In the genomic region with DNA sequence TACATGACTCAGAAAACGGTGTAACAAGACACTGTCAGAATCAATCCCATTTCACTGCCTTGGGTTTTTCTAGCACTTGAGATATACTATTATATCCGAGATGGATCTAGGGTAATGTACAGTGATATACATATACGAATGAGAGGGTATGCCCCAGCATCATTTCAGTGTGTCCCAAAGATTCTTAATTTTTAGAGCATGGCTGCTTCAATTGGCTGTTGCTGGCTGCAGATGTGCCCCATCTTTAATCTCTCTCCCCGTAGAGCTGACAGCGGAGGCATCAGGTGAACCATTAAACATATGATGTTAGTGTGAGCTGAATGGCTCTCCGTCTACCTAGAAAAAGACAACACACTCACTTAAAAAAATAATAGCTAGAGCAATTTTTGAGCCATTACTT, we compare ENCODE assay signal across 15 mouse cellular contexts. TPM values are rescaled to one million over a fixed set of nuclear protein-coding genes. Genes with fewer than 3 reads are reported as not detected.
DNase-seq lines count a peak whose midpoint lies in the region; ATAC-seq and TF ChIP-seq lines count a peak whose summit lies in the region.
"Had no signal": no experiment of that assay in that cellular context is flagged by ENCODE, and none has a peak within 500 bp of the region (broad histone marks: within the 10 kb centered on the region; RNA-seq: fewer than 3 reads in every experiment).

No protein-coding gene starts in this region.

- 75% methylated on average over 6 of the region's 6 CpGs for WGBS in hindbrain, embryonic 12.5 days
- 71% methylated on average over 6 of the region's 6 CpGs for WGBS in hindbrain, postnatal 0 days
- WGBS in forebrain, embryonic 13.5 days = 74% methylated on average over 6 of the region's 6 CpGs
- 75% methylated on average over 6 of the region's 6 CpGs for WGBS in forebrain, embryonic 16.5 days
- WGBS in neural tube, embryonic 13.5 days = 56% methylated on average over 6 of the region's 6 CpGs

- H3K36me3 ChIP-seq in hindbrain, embryonic 12.5 days = no peaks in the 10 kb centered on the region
- H3K36me3 ChIP-seq in hindbrain, postnatal 0 days (ENCODE audit: insufficient read depth, low read length) = no peaks in the 10 kb centered on the region
- no peaks in the 10 kb centered on the region for H3K36me3 ChIP-seq in forebrain, embryonic 13.5 days (ENCODE audit: poor library complexity, severe bottlenecking)
- no peaks in the 10 kb centered on the region for H3K36me3 ChIP-seq in forebrain, embryonic 16.5 days (ENCODE audit: control insufficient read depth, insufficient read depth)
- H3K36me3 ChIP-seq in neural tube, embryonic 13.5 days = no peaks in the 10 kb centered on the region
- H3K36me3 ChIP-seq: heart, embryonic 15.5 days; limb, embryonic 10.5 days had no signal

- TF ChIP-seq CTCF in hindbrain, postnatal 0 days (IDR thresholded peaks at IDR 0.05; ENCODE audit: low read depth) = no peak

- H3K27me3 ChIP-seq in hindbrain, embryonic 12.5 days = no peaks in the 10 kb centered on the region
- H3K27me3 ChIP-seq in hindbrain, postnatal 0 days (ENCODE audit: insufficient read depth, low read length) = no peaks in the 10 kb centered on the region
- no peaks in the 10 kb centered on the region for H3K27me3 ChIP-seq in forebrain, embryonic 13.5 days
- H3K27me3 ChIP-seq in forebrain, embryonic 16.5 days (replicated peaks; ENCODE audit: control insufficient read depth, insufficient read depth, low read length) = no peaks in the 10 kb centered on the region
- H3K27me3 ChIP-seq in neural tube, embryonic 13.5 days = no peaks in the 10 kb centered on the region
- H3K27me3 ChIP-seq: heart, embryonic 15.5 days had no signal

- no peaks in the 10 kb centered on the region for H3K4me1 ChIP-seq in hindbrain, embryonic 12.5 days
- H3K4me1 ChIP-seq in hindbrain, postnatal 0 days (ENCODE audit: insufficient read depth, low read length) = no peaks in the 10 kb centered on the region
- no peaks in the 10 kb centered on the region for H3K4me1 ChIP-seq in forebrain, embryonic 13.5 days
- H3K4me1 ChIP-seq in forebrain, embryonic 16.5 days (replicated peaks; ENCODE audit: control insufficient read depth, insufficient read depth, low read length) = no peaks in the 10 kb centered on the region
- no peaks in the 10 kb centered on the region; the same call in 1 of the 2 replicates for H3K4me1 ChIP-seq in neural tube, embryonic 13.5 days (replicated peaks)
- H3K4me1 ChIP-seq: heart, embryonic 15.5 days; limb, embryonic 10.5 days had no signal

- ATAC-seq in hindbrain, embryonic 12.5 days (ENCODE audit: low FRiP score) = peak; percentile 63
- ATAC-seq in hindbrain, postnatal 0 days = no peak
- ATAC-seq in forebrain, embryonic 13.5 days = 0 out of 2 replicates have a peak, but pooled peaks have one; percentile 21
- peak; percentile 31; the same call in 1 of the 2 replicates for ATAC-seq in forebrain, embryonic 16.5 days
- ATAC-seq in neural tube, embryonic 13.5 days (ENCODE audit: low read depth) = peak; percentile 43; the same call in 1 of the 2 replicates
- ATAC-seq: inflammation-experienced regulatory T-cells, adult 6 months had no signal

- intact Hi-C loops in left cerebral cortex, postnatal 36 days (cut with DNase I) = no loop called here

- H3K9ac ChIP-seq in hindbrain, embryonic 12.5 days = no peak overlapping the region
- no peak overlapping the region for H3K9ac ChIP-seq in hindbrain, postnatal 0 days (replicated peaks; ENCODE audit: low read length)
- H3K9ac ChIP-seq in forebrain, embryonic 13.5 days = no peak overlapping the region
- H3K9ac ChIP-seq in forebrain, embryonic 16.5 days (replicated peaks; ENCODE audit: low read depth, low read length) = no peak overlapping the region
- no peak overlapping the region for H3K9ac ChIP-seq in neural tube, embryonic 13.5 days
- H3K9ac ChIP-seq: heart, embryonic 15.5 days had no signal

- no peak overlapping the region for H3K27ac ChIP-seq in hindbrain, embryonic 12.5 days
- H3K27ac ChIP-seq in hindbrain, postnatal 0 days = no peak overlapping the region
- H3K27ac ChIP-seq in forebrain, embryonic 13.5 days = no peak overlapping the region
- no peak overlapping the region for H3K27ac ChIP-seq in forebrain, embryonic 16.5 days (ENCODE audit: low read length)
- no peak overlapping the region for H3K27ac ChIP-seq in neural tube, embryonic 13.5 days (replicated peaks)
- H3K27ac ChIP-seq: heart, embryonic 15.5 days; kidney, postnatal 0 days; limb, embryonic 10.5 days had no signal

- no peak overlapping the region for H3K4me2 ChIP-seq in hindbrain, embryonic 12.5 days (replicated peaks)
- H3K4me2 ChIP-seq in hindbrain, postnatal 0 days (ENCODE audit: low read depth, low read length) = no peak overlapping the region
- H3K4me2 ChIP-seq in forebrain, embryonic 13.5 days = no peak overlapping the region
- H3K4me2 ChIP-seq in forebrain, embryonic 16.5 days (ENCODE audit: low read length) = no peak overlapping the region
- H3K4me2 ChIP-seq in neural tube, embryonic 13.5 days = peak overlapping the region; percentile 16; the same call in 1 of the 2 replicates
- H3K4me2 ChIP-seq: heart, embryonic 15.5 days had no signal

- no peak overlapping the region for H3K4me3 ChIP-seq in hindbrain, embryonic 12.5 days
- no peak overlapping the region for H3K4me3 ChIP-seq in hindbrain, postnatal 0 days (ENCODE audit: low read length)
- H3K4me3 ChIP-seq in forebrain, embryonic 13.5 days = no peak overlapping the region
- H3K4me3 ChIP-seq in forebrain, embryonic 16.5 days (replicated peaks; ENCODE audit: low read length) = no peak overlapping the region
- no peak overlapping the region for H3K4me3 ChIP-seq in neural tube, embryonic 13.5 days
- H3K4me3 ChIP-seq: heart, embryonic 15.5 days; limb, embryonic 10.5 days had no signal

- DNase-seq in hindbrain, postnatal 0 days (ENCODE audit: low spot score) = no peak
- no peak for DNase-seq in urinary bladder, postnatal 4 days (ENCODE audit: low spot score in 2 of 2)
- DNase-seq in left cerebral cortex, postnatal 36 days (ENCODE audit: low spot score in 2 of 2) = no peak
- DNase-seq: lung, postnatal 4 days; thymus, adult 2 months had no signal

- no peaks in the 10 kb centered on the region for H3K9me3 ChIP-seq in hindbrain, embryonic 12.5 days (replicated peaks)
- no peaks in the 10 kb centered on the region for H3K9me3 ChIP-seq in hindbrain, postnatal 0 days (ENCODE audit: low read length)
- H3K9me3 ChIP-seq in forebrain, embryonic 13.5 days (replicated peaks) = no peaks in the 10 kb centered on the region
- H3K9me3 ChIP-seq in forebrain, embryonic 16.5 days (ENCODE audit: control insufficient read depth, low read length) = no peaks in the 10 kb centered on the region
- H3K9me3 ChIP-seq in neural tube, embryonic 13.5 days = no peaks in the 10 kb centered on the region
- H3K9me3 ChIP-seq: heart, embryonic 15.5 days; limb, embryonic 10.5 days had no signal

RNA-seq across cellular contexts. Expression of gene Rprm, which starts 34.0 kb away (rescaled TPM):
- 91.2 and 100 TPM in 2 replicates for polyA plus RNA-seq in hindbrain, embryonic 12.5 days (2016; fragmentation: Nextera tagmentation; extraction: Ambion mirVana)
- total RNA-seq in hindbrain, postnatal 0 days (2014; rRNA removed) = 71.5 and 77.7 TPM in 2 replicates
- polyA plus RNA-seq in hindbrain, postnatal 0 days (2015; fragmentation: Nextera tagmentation; extraction: Ambion mirVana) = 101 and 104 TPM in 2 replicates
- polyA plus RNA-seq in forebrain, embryonic 13.5 days (2015; fragmentation: Nextera tagmentation; extraction: Ambion mirVana) = 176 and 177 TPM in 2 replicates
- 296 and 310 TPM in 2 replicates for polyA plus RNA-seq in forebrain, embryonic 16.5 days (2015; fragmentation: Nextera tagmentation; extraction: Ambion mirVana)
- polyA plus RNA-seq in neural tube, embryonic 13.5 days (2015; fragmentation: Nextera tagmentation; extraction: Ambion mirVana) = 171 and 187 TPM in 2 replicates
- 10 to 100 TPM; 84.3 to 97.2 TPM for total RNA-seq in left cerebral cortex, postnatal 36 days (2021)
- total RNA-seq: gastrocnemius, adult 8-10 months; liver, adult 2 months had no signal
- polyA plus RNA-seq: inflammation-experienced regulatory T-cells, adult 6 months; liver, adult 2 months had no signal
